Mouse (Mus musculus) stomach, embryonic 14.5 days (tissue): ENCODE measurements around the gene Gal3st1. TPM values are rescaled to one million over a fixed set of nuclear protein-coding genes. Genes with fewer than 3 reads are reported as not detected.
"Not testable (repeated sequence)": the region's sequence is repeated elsewhere in the genome, so short reads cannot be mapped to it uniquely, and the experiment has no call there.

Experiments
- ATAC-seq: fragments of 200-750 bp; cut with Nextera tagmentation; 2 replicates; pipeline ENCODE4 v1.8.0; 2017; ENCODE audit warnings: low read depth, moderate TSS enrichment; ENCODE audit not compliant: insufficient number of reproducible peaks, insufficient read depth, low FRiP score
- H3K27ac ChIP-seq: fragments of 300-500 bp; sonication (generic); 2 replicates; pipeline ENCODE4 v1.5.1; 2014; ENCODE audit warnings: mild to moderate bottlenecking, low read length, moderate library complexity, mixed read lengths
- H3K27me3 ChIP-seq: fragments of 300-500 bp; sonication (generic); 2 replicates; pipeline ENCODE4 v1.6.1; 2014; ENCODE audit warnings: low read length, control low read depth, mixed read lengths; ENCODE audit not compliant: control insufficient read depth, insufficient read depth
- H3K36me3 ChIP-seq: fragments of 300-500 bp; sonication (generic); 2 replicates; pipeline ENCODE4 v1.6.1; 2014; ENCODE audit warnings: mild to moderate bottlenecking, control low read depth, low read length, moderate library complexity, mixed read lengths; ENCODE audit not compliant: control insufficient read depth, insufficient read depth
- H3K4me1 ChIP-seq: fragments of 300-500 bp; sonication (generic); 2 replicates; pipeline ENCODE4 v1.6.1; 2014; ENCODE audit warnings: low read length, control low read depth, mixed read lengths; ENCODE audit not compliant: control insufficient read depth, insufficient read depth
- H3K4me2 ChIP-seq: fragments of 300-500 bp; sonication (generic); replicated peaks from 2 replicates; pipeline ENCODE4 v1.6.1; 2014; ENCODE audit warnings: low read depth, low read length, control low read depth
- H3K4me3 ChIP-seq: fragments of 300-500 bp; sonication (generic); 2 replicates; pipeline ENCODE4 v1.5.1; 2014; ENCODE audit warnings: low read depth, low read length, control low read depth
- H3K9ac ChIP-seq: fragments of 300-500 bp; sonication (generic); replicated peaks from 2 replicates; pipeline ENCODE4 v1.6.1; 2014; ENCODE audit warnings: low read depth, mild to moderate bottlenecking, control low read depth, low read length, moderate library complexity, mixed read lengths
- H3K9me3 ChIP-seq: fragments of 300-500 bp; sonication (generic); 2 replicates; pipeline ENCODE4 v1.6.1; 2016; ENCODE audit warnings: low read depth, low read length, control low read depth; ENCODE audit not compliant: control insufficient read depth
- WGBS: fragments of 180-500 bp; shearing (Covaris S2); extraction: QIAGEN DNeasy Blood & Tissue Kit; methylation state at CpG from one replicate; pipeline ENCODE4 v1.1.7; 2014; 5-methylcytosine and 5-hydroxymethylcytosine counted together
- polyA plus RNA-seq: library from polyadenylated mRNA; unstranded; fragments of >200 nt; fragmentation: Nextera tagmentation; extraction: Ambion mirVana; gene quantifications from 2 replicates; pipeline ENCODE4 v1.2.1, GENCODE M21; 2014

Gene Gal3st1
- polyA plus RNA-seq, 1 experiment from 2014 or later = 13.1 TPM

DNA sequence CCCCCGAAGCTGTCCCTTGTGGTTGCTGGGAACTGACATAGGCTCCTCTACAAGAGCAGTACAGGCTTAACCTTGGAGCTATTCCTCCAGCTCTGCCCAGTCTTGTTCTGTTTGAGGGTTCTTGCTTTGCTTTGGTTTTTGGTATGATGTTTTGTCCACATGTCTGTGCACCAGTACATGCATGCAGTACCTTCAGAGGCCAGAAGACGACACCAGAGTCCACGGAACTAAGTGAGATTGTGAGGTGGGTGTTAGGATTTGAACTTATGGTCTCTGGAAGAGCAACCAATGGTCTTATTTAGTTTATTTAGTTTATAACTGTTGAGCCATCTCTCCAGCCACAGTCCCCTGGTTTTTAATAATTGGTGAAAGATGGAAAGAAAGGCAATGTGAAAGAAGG lies 23.0 kb downstream of the Gal3st1 start:
- no peaks in the 10 kb centered on the region for H3K27me3 ChIP-seq
- 80% methylated on average over 3 of the region's 3 CpGs for WGBS

DNA sequence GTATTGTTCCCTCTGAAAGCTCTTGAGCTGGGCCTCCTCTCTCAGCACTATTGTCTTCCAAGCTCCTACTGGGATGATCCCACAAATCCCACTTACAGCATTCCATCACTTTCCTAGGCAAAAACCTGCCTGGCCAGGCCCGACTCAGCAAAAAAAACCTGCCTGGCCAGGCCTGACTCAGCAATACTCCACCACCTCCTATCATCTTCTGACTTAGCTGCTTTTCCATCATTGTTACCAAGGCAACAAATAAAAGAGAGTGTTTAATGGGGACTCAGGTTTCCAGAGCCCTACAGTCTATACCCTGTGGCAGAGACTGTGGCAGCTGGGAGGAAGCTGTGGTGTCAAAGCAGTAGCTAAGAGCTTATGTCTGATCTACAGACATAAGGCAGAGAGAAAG lies 29.2 kb downstream of the Gal3st1 start:
- Histone ChIP-seq H3K27ac (no peak overlapping the region), H3K4me3 (no peak overlapping the region), H3K36me3 (no peaks in the 10 kb centered on the region), H3K9me3 (0 out of 2 replicates have a peak, but pooled peaks cover 2% of the 10 kb centered on the region), H3K4me1 (no peaks in the 10 kb centered on the region), H3K4me2 (no peak overlapping the region), H3K9ac (no peak overlapping the region), H3K27me3 (no peaks in the 10 kb centered on the region)
- WGBS = 78% methylated on average over 1 of the region's 1 CpGs
- ATAC-seq = no peak

More for the DNA sequence above, 23.0 kb downstream of the Gal3st1 start:
- Histone ChIP-seq H3K27ac (no peak overlapping the region), H3K4me3 (no peak overlapping the region), H3K4me1 (no peaks in the 10 kb centered on the region), H3K36me3 (no peaks in the 10 kb centered on the region), H3K4me2 (no peak overlapping the region), H3K9ac (no peak overlapping the region), H3K9me3 (no peaks in the 10 kb centered on the region)
- no peak for ATAC-seq

DNA sequence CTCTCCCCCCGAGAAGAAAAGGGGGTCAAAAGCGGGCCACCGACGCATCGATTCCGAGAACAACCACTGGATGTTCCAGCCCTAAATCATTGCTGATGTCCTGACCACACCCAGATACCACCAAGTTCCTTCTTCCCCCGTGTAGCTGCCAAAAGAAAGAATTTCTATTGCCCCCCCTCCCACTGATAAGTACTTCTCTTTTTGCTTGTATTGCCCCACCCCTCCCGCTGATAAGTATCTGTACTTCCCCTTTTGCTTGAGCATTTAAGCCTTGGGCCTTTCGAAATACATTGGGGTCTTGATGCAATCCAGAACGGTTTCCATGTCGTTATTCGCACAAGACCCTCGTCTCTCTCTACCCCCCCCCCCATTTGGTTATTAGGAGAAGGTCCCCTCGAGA lies 32.4 kb downstream of the Gal3st1 start:
- H3K4me2 ChIP-seq, H3K4me1 ChIP-seq, H3K9me3 ChIP-seq, H3K27me3 ChIP-seq, H3K36me3 ChIP-seq, ATAC-seq, H3K4me3 ChIP-seq, H3K9ac ChIP-seq, H3K27ac ChIP-seq: not testable (repeated sequence)
- 85% methylated on average over 14 of the region's 14 CpGs for WGBS

DNA sequence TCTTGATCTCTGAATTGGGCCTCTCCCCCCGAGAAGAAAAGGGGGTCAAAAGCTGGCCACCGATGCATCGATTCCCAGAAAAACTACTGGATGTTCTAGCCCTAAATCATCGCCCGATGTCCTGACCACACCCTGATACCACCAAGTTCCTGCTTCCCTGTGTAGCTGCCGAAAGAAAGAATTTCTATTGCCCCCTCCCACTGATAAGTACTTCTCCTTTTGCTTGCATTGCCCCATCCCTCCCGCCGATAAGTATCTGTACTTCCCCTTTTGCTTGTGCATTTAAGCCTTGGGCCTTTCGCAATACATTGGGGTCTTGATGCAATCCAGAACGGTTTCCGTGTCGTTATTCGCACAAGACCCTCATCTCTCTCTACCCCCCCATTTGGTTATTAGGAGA lies 38.7 kb downstream of the Gal3st1 start:
- not testable (repeated sequence) for H3K4me1 ChIP-seq, H3K9ac ChIP-seq, ATAC-seq, H3K9me3 ChIP-seq, H3K27me3 ChIP-seq, H3K4me3 ChIP-seq, H3K36me3 ChIP-seq, H3K27ac ChIP-seq, H3K4me2 ChIP-seq
- WGBS = 88% methylated on average over 13 of the region's 13 CpGs

DNA sequence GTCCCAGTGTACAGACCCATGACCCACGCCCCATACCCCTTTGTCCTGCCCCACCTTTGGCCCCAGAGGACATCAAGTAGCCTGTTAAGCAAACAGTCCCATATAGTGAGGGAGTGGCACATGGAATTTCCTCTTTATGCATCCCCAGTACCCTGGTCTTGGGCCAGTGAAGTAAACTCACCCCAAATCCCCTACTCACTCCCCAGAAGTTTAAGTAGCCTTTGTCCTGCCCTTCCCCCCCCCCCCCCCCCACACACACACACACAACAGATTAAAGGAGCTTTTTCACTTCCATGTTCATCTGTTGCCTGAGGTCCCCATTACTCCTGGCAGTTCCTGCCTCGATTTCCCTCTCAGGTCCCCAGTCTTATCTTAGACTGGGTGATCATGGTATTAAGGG lies 39.9 kb downstream of the Gal3st1 start:
- no peak overlapping the region for H3K9ac ChIP-seq
- H3K4me2 ChIP-seq = no peak overlapping the region
- no peak for ATAC-seq
- H3K4me1 ChIP-seq = no peaks in the 10 kb centered on the region
- no peak overlapping the region for H3K27ac ChIP-seq
- H3K36me3 ChIP-seq = no peaks in the 10 kb centered on the region
- no peaks in the 10 kb centered on the region for H3K9me3 ChIP-seq
- no peaks in the 10 kb centered on the region for H3K27me3 ChIP-seq
- H3K4me3 ChIP-seq = no peak overlapping the region
- 62% methylated on average over 2 of the region's 2 CpGs for WGBS

DNA sequence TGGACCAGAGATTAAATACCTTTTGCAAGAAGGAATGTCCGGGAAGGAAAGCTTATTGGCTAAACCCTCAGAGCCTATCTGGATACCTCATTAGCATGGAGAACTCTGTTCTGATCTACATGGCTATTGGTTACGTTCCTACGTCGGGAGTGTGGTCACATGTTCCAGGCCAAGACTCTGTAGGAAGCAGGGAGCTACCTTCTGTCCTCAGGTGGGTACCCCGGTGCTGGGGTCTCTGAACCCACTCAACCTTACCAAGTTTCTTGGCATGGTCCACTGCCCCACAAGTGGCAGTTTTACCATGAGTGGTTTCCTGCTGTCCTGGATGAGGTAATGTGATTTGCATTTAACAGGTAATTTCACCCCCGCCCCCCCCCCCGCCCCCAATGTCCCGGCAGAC lies 43.6 kb downstream of the Gal3st1 start:
- 73% methylated on average over 8 of the region's 8 CpGs for WGBS

DNA sequence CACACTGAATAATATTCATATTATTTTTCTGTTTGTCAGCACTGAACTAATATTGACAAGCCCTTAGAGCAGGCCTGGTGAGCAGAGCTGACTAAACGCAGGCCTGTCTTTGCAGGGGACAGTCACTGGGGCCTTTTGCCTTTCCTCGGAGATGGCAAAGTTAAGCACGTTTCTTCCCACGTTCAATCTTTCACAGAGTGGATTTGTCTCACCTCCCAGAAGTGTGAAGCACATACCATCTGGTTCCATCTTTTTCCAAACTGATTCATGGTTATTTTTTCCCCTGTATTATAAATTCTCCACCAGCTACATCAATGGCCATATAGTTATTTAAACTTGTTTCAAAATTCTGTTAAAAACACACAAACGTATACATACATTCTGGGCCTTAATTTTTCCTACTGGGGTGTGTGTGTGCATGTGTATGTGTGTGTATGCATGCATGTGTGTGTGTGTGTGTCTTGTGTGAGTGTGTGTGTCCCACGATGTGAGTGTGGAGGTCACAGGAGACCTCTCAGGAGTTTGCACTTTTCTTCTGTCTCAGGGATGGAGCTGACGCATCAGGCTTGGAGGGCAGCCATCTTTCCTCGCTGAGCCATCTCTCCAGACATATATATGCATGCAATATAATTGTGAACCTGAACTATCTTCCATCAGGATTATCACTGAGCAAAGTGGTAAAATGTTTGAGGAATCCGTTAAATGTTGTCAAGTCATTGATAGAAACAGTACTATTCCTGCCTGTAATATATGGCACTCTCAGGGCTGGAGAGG lies 44.3 kb downstream of the Gal3st1 start:
- no peaks in the 10 kb centered on the region for H3K27me3 ChIP-seq
- no peaks in the 10 kb centered on the region for H3K36me3 ChIP-seq
- no peak overlapping the region for H3K4me2 ChIP-seq
- no peak overlapping the region for H3K4me3 ChIP-seq
- H3K9me3 ChIP-seq = no peaks in the 10 kb centered on the region
- WGBS = 62% methylated on average over 9 of the region's 9 CpGs
- ATAC-seq = no peak
- no peaks in the 10 kb centered on the region for H3K4me1 ChIP-seq
- no peak overlapping the region for H3K27ac ChIP-seq
- no peak overlapping the region for H3K9ac ChIP-seq

More for the DNA sequence above, 43.6 kb downstream of the Gal3st1 start:
- no peak for ATAC-seq
- Histone ChIP-seq H3K9ac (no peak overlapping the region), H3K4me1 (no peaks in the 10 kb centered on the region), H3K4me3 (no peak overlapping the region), H3K9me3 (no peaks in the 10 kb centered on the region), H3K36me3 (no peaks in the 10 kb centered on the region), H3K27me3 (no peaks in the 10 kb centered on the region), H3K4me2 (no peak overlapping the region), H3K27ac (no peak overlapping the region)

DNA sequence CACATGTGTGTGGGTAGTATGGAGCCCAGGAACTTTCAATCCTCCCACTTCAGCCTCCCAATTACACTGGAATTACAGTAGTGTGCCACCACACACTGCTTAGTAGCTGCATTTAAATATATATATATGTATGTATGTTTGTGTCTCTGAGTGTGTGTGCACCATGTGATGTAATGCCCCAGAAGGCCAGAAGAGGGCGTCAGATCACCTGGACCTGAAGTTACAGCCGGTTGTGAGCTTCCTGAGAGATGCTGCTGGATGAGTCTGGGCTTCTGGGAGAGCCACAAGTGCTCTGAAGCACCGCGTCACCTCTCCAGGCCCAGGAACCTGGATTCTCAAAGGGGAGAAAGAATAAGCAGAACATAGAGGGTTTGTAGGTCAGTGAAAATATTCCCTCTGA lies 45.9 kb downstream of the Gal3st1 start:
- H3K27me3 ChIP-seq = no peaks in the 10 kb centered on the region
- no peak overlapping the region for H3K4me2 ChIP-seq
- WGBS = 66% methylated on average over 4 of the region's 4 CpGs
- no peaks in the 10 kb centered on the region for H3K36me3 ChIP-seq
- no peaks in the 10 kb centered on the region for H3K9me3 ChIP-seq
- no peak overlapping the region for H3K4me3 ChIP-seq
- ATAC-seq = no peak
- H3K27ac ChIP-seq = no peak overlapping the region
- no peaks in the 10 kb centered on the region for H3K4me1 ChIP-seq
- no peak overlapping the region for H3K9ac ChIP-seq
